Mouse (Mus musculus) embryonic facial prominence, embryonic 10.5 days (tissue): ENCODE measurements around the gene Map4k1. TPM values are rescaled to one million over a fixed set of nuclear protein-coding genes. Genes with fewer than 3 reads are reported as not detected.
A peak's percentile ranks its signal among the peaks of the same experiment; 100 is the strongest.

Experiments
- DNase-seq: peaks from one replicate; pipeline ENCODE4 v3.0.0-alpha.2; 2017; ENCODE audit warnings: low spot score
- H3K27ac ChIP-seq: fragments of 300-500 bp; sonication (generic); replicated peaks from 2 replicates; pipeline ENCODE4 v1.5.1; 2016; ENCODE audit warnings: mild to moderate bottlenecking
- H3K27me3 ChIP-seq: fragments of 300-500 bp; sonication (generic); replicated peaks from 2 replicates; pipeline ENCODE4 v1.6.1; 2016; ENCODE audit warnings: low read depth, mild to moderate bottlenecking; ENCODE audit not compliant: poor library complexity, severe bottlenecking
- H3K36me3 ChIP-seq: fragments of 300-500 bp; sonication (generic); replicated peaks from 2 replicates; pipeline ENCODE4 v1.6.1; 2016; ENCODE audit warnings: mild to moderate bottlenecking, moderate library complexity
- H3K4me1 ChIP-seq: fragments of 300-500 bp; sonication (generic); 2 replicates; pipeline ENCODE4 v1.6.1; 2016
- H3K4me3 ChIP-seq: fragments of 300-500 bp; sonication (generic); 2 replicates; pipeline ENCODE4 v1.5.1; 2016; ENCODE audit warnings: mild to moderate bottlenecking, moderate library complexity
- H3K9me3 ChIP-seq: fragments of 300-500 bp; sonication (generic); 2 replicates; pipeline ENCODE4 v1.6.1; 2016; ENCODE audit warnings: mild to moderate bottlenecking
- WGBS: fragments of 180-500 bp; shearing (Covaris S2); methylation state at CpG from one replicate; pipeline ENCODE4 v1.1.7; 2016; 5-methylcytosine and 5-hydroxymethylcytosine counted together
- polyA plus RNA-seq: library from polyadenylated mRNA; unstranded; fragments of >200 nt; fragmentation: Nextera tagmentation; extraction: Ambion mirVana; gene quantifications from 2 replicates; pipeline ENCODE4 v1.2.1, GENCODE M21; 2016

The Map4k1 gene
- polyA plus RNA-seq, 1 experiment from 2014 or later = 14.4 TPM

- H3K27ac ChIP-seq = no peak overlapping the region
- no peaks in the 10 kb centered on the region for H3K27me3 ChIP-seq
- H3K9me3 ChIP-seq = no peaks in the 10 kb centered on the region
- H3K36me3 ChIP-seq = no peaks in the 10 kb centered on the region
- no peak overlapping the region for H3K4me3 ChIP-seq
- no peak for DNase-seq
- WGBS = 65% methylated on average over 5 of the region's 5 CpGs
- no peaks in the 10 kb centered on the region for H3K4me1 ChIP-seq
Observed at GRCm38 (mm10) chr7:28991616-28992015, 9.8 kb downstream of the Map4k1 start.

- no peaks in the 10 kb centered on the region for H3K27me3 ChIP-seq
- H3K4me3 ChIP-seq = no peak overlapping the region
- no peaks in the 10 kb centered on the region for H3K4me1 ChIP-seq
- H3K36me3 ChIP-seq = no peaks in the 10 kb centered on the region
- no peak overlapping the region for H3K27ac ChIP-seq
- no peaks in the 10 kb centered on the region for H3K9me3 ChIP-seq
- no peak for DNase-seq
- 84% methylated on average over 3 of the region's 3 CpGs for WGBS
Observed at GRCm38 (mm10) chr7:28992997-28993396, 11.1 kb downstream of the Map4k1 start.

GRCm38 (mm10) chr7:28993402-28993801 lies 11.6 kb downstream of the Map4k1 start:
- DNase-seq = no peak
- H3K4me3 ChIP-seq = no peak overlapping the region
- 89% methylated on average over 3 of the region's 3 CpGs for WGBS
- H3K36me3 ChIP-seq = no peaks in the 10 kb centered on the region
- H3K27me3 ChIP-seq = no peaks in the 10 kb centered on the region
- H3K27ac ChIP-seq = no peak overlapping the region
- no peaks in the 10 kb centered on the region for H3K4me1 ChIP-seq
- no peaks in the 10 kb centered on the region for H3K9me3 ChIP-seq

- Histone ChIP-seq H3K36me3 (no peaks in the 10 kb centered on the region), H3K4me3 (peak overlapping the region; percentile 69), H3K9me3 (no peaks in the 10 kb centered on the region), H3K27me3 (peaks cover 18% of the 10 kb centered on the region), H3K4me1 (peaks cover 18% of the 10 kb centered on the region), H3K27ac (peak overlapping the region; percentile 88)
- DNase-seq = peak; percentile 93
- 6% methylated on average over 43 of the region's 43 CpGs for WGBS
Observed at GRCm38 (mm10) chr7:29000651-29001605, 19.1 kb downstream of the Map4k1 start.

- Histone ChIP-seq H3K36me3 (no peaks in the 10 kb centered on the region), H3K27me3 (0 out of 2 replicates have a peak, but pooled peaks cover under 1% of the 10 kb centered on the region), H3K27ac (no peak overlapping the region), H3K4me1 (no peaks in the 10 kb centered on the region), H3K9me3 (no peaks in the 10 kb centered on the region), H3K4me3 (no peak overlapping the region)
- 83% methylated on average over 9 of the region's 9 CpGs for WGBS
- DNase-seq = no peak
Observed at GRCm38 (mm10) chr7:29007224-29008101, 25.6 kb downstream of the Map4k1 start.

GRCm38 (mm10) chr7:29008171-29008570 lies 26.3 kb downstream of the Map4k1 start:
- H3K36me3 ChIP-seq = no peaks in the 10 kb centered on the region
- 93% methylated on average over 10 of the region's 10 CpGs for WGBS
- no peak for DNase-seq
- H3K27ac ChIP-seq = no peak overlapping the region
- no peaks in the 10 kb centered on the region for H3K9me3 ChIP-seq
- H3K4me3 ChIP-seq = no peak overlapping the region
- H3K27me3 ChIP-seq = no peaks in the 10 kb centered on the region
- no peaks in the 10 kb centered on the region for H3K4me1 ChIP-seq

GRCm38 (mm10) chr7:29008714-29009113 lies 26.9 kb downstream of the Map4k1 start:
- no peak for DNase-seq
- 84% methylated on average over 9 of the region's 9 CpGs for WGBS
- no peak overlapping the region for H3K4me3 ChIP-seq

GRCm38 (mm10) chr7:29014984-29015383 lies 33.1 kb downstream of the Map4k1 start:
- DNase-seq = no peak
- Histone ChIP-seq H3K9me3 (peaks cover 8% of the 10 kb centered on the region; the same call in 1 of the 2 replicates), H3K4me1 (peaks cover 9% of the 10 kb centered on the region), H3K4me3 (no peak overlapping the region), H3K36me3 (no peaks in the 10 kb centered on the region), H3K27me3 (peaks cover 37% of the 10 kb centered on the region), H3K27ac (no peak overlapping the region)
- 98% methylated on average over 1 of the region's 1 CpGs for WGBS

More at GRCm38 (mm10) chr7:29008714-29009113, 26.9 kb downstream of the Map4k1 start:
- no peak overlapping the region for H3K27ac ChIP-seq
- H3K9me3 ChIP-seq = no peaks in the 10 kb centered on the region
- no peaks in the 10 kb centered on the region for H3K36me3 ChIP-seq
- H3K27me3 ChIP-seq = no peaks in the 10 kb centered on the region
- H3K4me1 ChIP-seq = no peaks in the 10 kb centered on the region

GRCm38 (mm10) chr7:29016440-29016839 lies 34.6 kb downstream of the Map4k1 start:
- Histone ChIP-seq H3K27me3 (peaks cover 51% of the 10 kb centered on the region), H3K9me3 (peaks cover 8% of the 10 kb centered on the region; the same call in 1 of the 2 replicates), H3K36me3 (no peaks in the 10 kb centered on the region), H3K27ac (no peak overlapping the region), H3K4me1 (peaks cover 10% of the 10 kb centered on the region), H3K4me3 (no peak overlapping the region)
- 86% methylated on average over 7 of the region's 7 CpGs for WGBS
- no peak for DNase-seq

- no peak overlapping the region for H3K27ac ChIP-seq
- no peak overlapping the region for H3K4me3 ChIP-seq
- DNase-seq = no peak
- 85% methylated on average over 7 of the region's 7 CpGs for WGBS
- no peaks in the 10 kb centered on the region for H3K36me3 ChIP-seq
- H3K9me3 ChIP-seq = peaks cover 8% of the 10 kb centered on the region; the same call in 1 of the 2 replicates
- peaks cover 10% of the 10 kb centered on the region for H3K4me1 ChIP-seq
- peaks cover 53% of the 10 kb centered on the region for H3K27me3 ChIP-seq
Observed at GRCm38 (mm10) chr7:29017222-29017621, 35.4 kb downstream of the Map4k1 start.

GRCm38 (mm10) chr7:29019447-29020220 lies 37.8 kb downstream of the Map4k1 start:
- peaks cover 7% of the 10 kb centered on the region; the same call in 1 of the 2 replicates for H3K9me3 ChIP-seq
- H3K36me3 ChIP-seq = no peaks in the 10 kb centered on the region; the same call in 1 of the 2 replicates
- H3K27ac ChIP-seq = no peak overlapping the region; the same call in 1 of the 2 replicates
- 4% methylated on average over 88 of the region's 88 CpGs for WGBS
- H3K4me3 ChIP-seq = peak overlapping the region; percentile 58
- peaks cover 10% of the 10 kb centered on the region for H3K4me1 ChIP-seq
- DNase-seq = peak; percentile 44
- peaks cover 57% of the 10 kb centered on the region for H3K27me3 ChIP-seq

GRCm38 (mm10) chr7:29022479-29022878 lies 40.6 kb downstream of the Map4k1 start:
- Histone ChIP-seq H3K9me3 (no peaks in the 10 kb centered on the region), H3K27me3 (peaks cover 45% of the 10 kb centered on the region), H3K27ac (no peak overlapping the region), H3K4me1 (peaks cover 16% of the 10 kb centered on the region), H3K4me3 (no peak overlapping the region), H3K36me3 (no peaks in the 10 kb centered on the region; the same call in 1 of the 2 replicates)
- no peak for DNase-seq
- WGBS = 89% methylated on average over 8 of the region's 8 CpGs
